Mouse (Mus musculus) cerebellum, adult 11 months (tissue): Measurements from ENCODE around the gene Zfp652.

Experiments
- DNase-seq: peaks from one replicate; pipeline ENCODE4 v3.0.0; 2022

Zfp652 gene

GRCm38 (mm10) chr11:95833006-95833570, 120.6 kb downstream of the Zfp652 start:
- no peak for DNase-seq

- DNase-seq = no peak
Observed at GRCm38 (mm10) chr11:95833631-95834142, 121.2 kb downstream of the Zfp652 start.

GRCm38 (mm10) chr11:95834143-95834667, 121.7 kb downstream of the Zfp652 start:
- no peak for DNase-seq

- DNase-seq = no peak
Observed at GRCm38 (mm10) chr11:95834742-95835710, 122.6 kb downstream of the Zfp652 start.

GRCm38 (mm10) chr11:95835832-95836231, 123.4 kb downstream of the Zfp652 start:
- DNase-seq = no peak

GRCm38 (mm10) chr11:95836433-95836832, 124.0 kb downstream of the Zfp652 start:
- DNase-seq = no peak

- no peak for DNase-seq
Observed at GRCm38 (mm10) chr11:95837059-95837458, 124.6 kb downstream of the Zfp652 start, which contains the start of gene Gngt2. Gene Gngt2, plus strand, starts transcription at chr11:95837216.

- no peak for DNase-seq
Observed at GRCm38 (mm10) chr11:95838598-95838997, 126.1 kb downstream of the Zfp652 start.

GRCm38 (mm10) chr11:95838999-95839868, 126.8 kb downstream of the Zfp652 start:
- DNase-seq = no peak

- DNase-seq = no peak
Observed at GRCm38 (mm10) chr11:95840694-95841497, 128.4 kb downstream of the Zfp652 start.

GRCm38 (mm10) chr11:95841498-95841830, 129.0 kb downstream of the Zfp652 start:
- no peak for DNase-seq

GRCm38 (mm10) chr11:95842074-95842681, 129.7 kb downstream of the Zfp652 start, which contains the start of gene Abi3:
Gene Abi3, minus strand, starts transcription at chr11:95842476.
- DNase-seq = no peak

- DNase-seq = no peak
Observed at GRCm38 (mm10) chr11:95842953-95843352, 130.5 kb downstream of the Zfp652 start.

- no peak for DNase-seq
Observed at GRCm38 (mm10) chr11:95843421-95843950, 131.0 kb downstream of the Zfp652 start.

- no peak for DNase-seq
Observed at GRCm38 (mm10) chr11:95844935-95845334, 132.5 kb downstream of the Zfp652 start.

GRCm38 (mm10) chr11:95850898-95851297, 138.4 kb downstream of the Zfp652 start:
- DNase-seq = no peak

- peak; percentile 50 for DNase-seq
Observed at GRCm38 (mm10) chr11:95853684-95854083, 141.2 kb downstream of the Zfp652 start.

- DNase-seq = no peak
Observed at GRCm38 (mm10) chr11:95857306-95857705, 144.8 kb downstream of the Zfp652 start.

GRCm38 (mm10) chr11:95857716-95858527, 145.4 kb downstream of the Zfp652 start:
- DNase-seq = no peak
